Mouse (Mus musculus) liver, embryonic 15.5 days (tissue): Measurements from ENCODE around the gene Cd59b. TPM values are rescaled to one million over a fixed set of nuclear protein-coding genes. Genes with fewer than 3 reads are reported as not detected.
"Not testable (repeated sequence)": the region's sequence is repeated elsewhere in the genome, so short reads cannot be mapped to it uniquely, and the experiment has no call there.

Experiments used
- ATAC-seq: fragments of 200-750 bp; cut with Nextera tagmentation; 2 replicates; pipeline ENCODE4 v1.8.0; 2017; ENCODE audit warnings: moderate number of reproducible peaks, mild to moderate bottlenecking, moderate library complexity; ENCODE audit not compliant: insufficient read depth
- H3K27ac ChIP-seq: fragments of 300-500 bp; sonication (generic); replicated peaks from 2 replicates; pipeline ENCODE4 v1.5.1; 2015; ENCODE audit warnings: mild to moderate bottlenecking, inconsistent platforms
- H3K27me3 ChIP-seq: fragments of 300-500 bp; sonication (generic); 2 replicates; pipeline ENCODE4 v1.6.1; 2015; ENCODE audit warnings: mild to moderate bottlenecking, inconsistent platforms
- H3K36me3 ChIP-seq: fragments of 300-500 bp; sonication (generic); replicated peaks from 2 replicates; pipeline ENCODE4 v1.6.1; 2015; ENCODE audit warnings: moderate library complexity, mild to moderate bottlenecking, inconsistent platforms
- H3K4me1 ChIP-seq: fragments of 300-500 bp; sonication (generic); replicated peaks from 2 replicates; pipeline ENCODE4 v1.6.1; 2015; ENCODE audit warnings: inconsistent platforms
- H3K4me2 ChIP-seq: fragments of 300-500 bp; sonication (generic); 2 replicates; pipeline ENCODE4 v1.6.1; 2015; ENCODE audit warnings: moderate library complexity, mild to moderate bottlenecking, inconsistent platforms
- H3K4me3 ChIP-seq: fragments of 300-500 bp; sonication (generic); replicated peaks from 2 replicates; pipeline ENCODE4 v1.5.1; 2015; ENCODE audit warnings: mild to moderate bottlenecking, inconsistent platforms
- H3K9ac ChIP-seq: fragments of 300-500 bp; sonication (generic); 2 replicates; pipeline ENCODE4 v1.6.1; 2015; ENCODE audit warnings: moderate library complexity, mild to moderate bottlenecking, inconsistent platforms
- H3K9me3 ChIP-seq: fragments of 300-500 bp; sonication (generic); replicated peaks from 2 replicates; pipeline ENCODE4 v1.6.1; 2016; ENCODE audit warnings: inconsistent platforms
- WGBS: fragments of 180-500 bp; shearing (Covaris S2); methylation state at CpG from one replicate; pipeline ENCODE4 v1.1.7; 2015; ENCODE audit warnings: mixed read lengths; ENCODE audit not compliant: insufficient replicate concordance; 5-methylcytosine and 5-hydroxymethylcytosine counted together
- polyA plus RNA-seq: library from polyadenylated mRNA; unstranded; fragments of >200 nt; fragmentation: Nextera tagmentation; extraction: Ambion mirVana; gene quantifications from 2 replicates; pipeline ENCODE4 v1.2.1, GENCODE M21; 2015

Gene Cd59b
- polyA plus RNA-seq, 1 experiment from 2014 or later, result 11.0 TPM

DNA sequence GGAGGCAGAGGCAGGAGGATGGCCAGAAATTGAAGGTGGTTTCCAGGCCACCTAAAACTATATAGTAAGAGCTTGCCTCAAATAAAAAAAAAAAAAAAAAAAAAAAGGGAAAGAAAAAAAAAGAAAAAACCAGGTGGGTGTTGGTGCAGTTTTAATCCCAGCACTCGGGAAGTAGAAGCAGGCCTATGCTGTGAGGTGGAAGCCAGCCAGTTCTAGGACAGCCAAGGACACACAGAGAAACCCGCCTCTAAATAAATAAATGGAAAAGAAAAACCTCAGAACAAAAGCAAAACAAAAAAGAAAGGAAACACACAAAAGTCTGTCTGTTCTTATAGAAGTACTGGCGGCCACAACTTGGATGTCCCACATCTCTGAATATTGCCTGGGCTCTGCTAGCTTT is 45.2 kb downstream of the Cd59b start:
- H3K9ac ChIP-seq, result no peak overlapping the region
- H3K36me3 ChIP-seq, result peaks cover 33% of the 10 kb centered on the region
- peaks cover 38% of the 10 kb centered on the region for H3K4me1 ChIP-seq
- no peaks in the 10 kb centered on the region for H3K27me3 ChIP-seq
- H3K9me3 ChIP-seq, result no peaks in the 10 kb centered on the region
- H3K27ac ChIP-seq, result no peak overlapping the region
- H3K4me3 ChIP-seq, result no peak overlapping the region
- no peak for ATAC-seq
- H3K4me2 ChIP-seq, result no peak overlapping the region
- WGBS, result 79% methylated on average over 3 of the region's 3 CpGs

- Histone ChIP-seq H3K27ac (peak overlapping the region; percentile 38; the same call in 1 of the 2 replicates), H3K36me3 (peaks cover 24% of the 10 kb centered on the region), H3K4me1 (peaks cover 51% of the 10 kb centered on the region)
- H3K9me3 ChIP-seq, H3K27me3 ChIP-seq, H3K4me3 ChIP-seq, ATAC-seq, H3K4me2 ChIP-seq, H3K9ac ChIP-seq: not testable (repeated sequence)
These were observed 47.5 kb downstream of the Cd59b start for GRCm38 (mm10) chr2:104117173-104117572.

DNA sequence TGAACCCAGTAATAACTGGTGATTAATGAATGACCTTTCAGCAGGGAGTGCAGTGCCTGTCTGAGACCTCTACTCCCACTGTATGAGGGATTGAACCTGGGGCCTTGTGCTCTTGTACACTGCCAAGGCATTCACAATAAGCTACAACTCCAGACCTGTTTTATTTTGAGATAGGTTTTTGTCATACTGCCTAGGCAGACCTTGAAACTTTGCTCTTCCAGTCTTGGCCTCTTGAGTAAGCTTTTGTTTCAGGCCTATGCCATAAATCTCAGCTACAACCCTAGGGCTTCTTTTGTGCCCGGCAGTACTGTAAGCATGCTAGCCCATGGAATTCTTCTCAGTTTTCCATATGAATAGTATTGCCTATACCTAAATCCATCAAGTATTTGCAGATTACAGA is 49.4 kb downstream of the Cd59b start:
- Histone ChIP-seq H3K4me3 (no peak overlapping the region), H3K36me3 (peaks cover 16% of the 10 kb centered on the region), H3K9ac (no peak overlapping the region), H3K4me1 (peaks cover 59% of the 10 kb centered on the region), H3K9me3 (no peaks in the 10 kb centered on the region), H3K27me3 (no peaks in the 10 kb centered on the region), H3K27ac (peak overlapping the region; percentile 99; the same call in 1 of the 2 replicates), H3K4me2 (no peak overlapping the region)
- WGBS, result 85% methylated on average over 1 of the region's 1 CpGs
- ATAC-seq, result no peak

DNA sequence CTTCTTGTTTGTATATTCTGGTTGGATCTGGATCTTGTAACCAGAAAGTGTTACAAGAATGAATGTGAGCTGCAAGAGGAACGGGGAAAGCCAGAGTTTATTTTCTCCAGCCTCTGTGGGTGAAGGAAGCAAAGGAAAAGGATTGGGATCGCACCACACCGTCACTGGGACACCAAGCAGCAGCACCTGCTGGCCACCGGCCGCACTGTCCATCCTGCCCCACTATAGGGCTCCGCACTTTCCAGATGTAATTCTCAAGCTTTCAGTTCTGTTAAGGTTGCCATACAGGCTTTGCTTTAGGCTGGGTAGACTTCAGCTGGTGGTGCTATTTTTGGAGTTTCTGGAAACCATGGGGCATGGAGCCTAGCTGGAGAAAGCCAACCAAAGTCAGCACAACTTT is 50.7 kb downstream of the Cd59b start:
- no peak for ATAC-seq
- Histone ChIP-seq H3K4me3 (no peak overlapping the region), H3K4me2 (no peak overlapping the region), H3K4me1 (peaks cover 66% of the 10 kb centered on the region), H3K9ac (0 out of 2 replicates have a peak overlapping the region, but pooled peaks have one; percentile 9), H3K27me3 (peaks cover 9% of the 10 kb centered on the region), H3K27ac (peak overlapping the region; percentile 99), H3K36me3 (peaks cover 7% of the 10 kb centered on the region), H3K9me3 (no peaks in the 10 kb centered on the region)
- 74% methylated on average over 6 of the region's 6 CpGs for WGBS

GRCm38 (mm10) chr2:104121681-104122504 is 52.2 kb downstream of the Cd59b start:
- H3K36me3 ChIP-seq, result peaks cover 4% of the 10 kb centered on the region
- ATAC-seq, result peak; percentile 71
- WGBS, result 29% methylated on average over 8 of the region's 8 CpGs
- peak overlapping the region; percentile 94 for H3K4me2 ChIP-seq
- H3K27me3 ChIP-seq, result peaks cover 23% of the 10 kb centered on the region
- peak overlapping the region; percentile 77 for H3K4me3 ChIP-seq
- peaks cover 63% of the 10 kb centered on the region for H3K4me1 ChIP-seq
- peak overlapping the region; percentile 99 for H3K27ac ChIP-seq
- peak overlapping the region; percentile 97 for H3K9ac ChIP-seq
- no peaks in the 10 kb centered on the region for H3K9me3 ChIP-seq

- H3K4me1 ChIP-seq, result peaks cover 59% of the 10 kb centered on the region
- peaks cover 29% of the 10 kb centered on the region for H3K27me3 ChIP-seq
- H3K36me3 ChIP-seq, result peaks cover 4% of the 10 kb centered on the region
- peak within 1 kb of the TSS; percentile 97 for H3K9ac ChIP-seq
- peak within 1 kb of the TSS; percentile 99 for H3K27ac ChIP-seq
- no peaks in the 10 kb centered on the region for H3K9me3 ChIP-seq
- 0% methylated on average over 74 of the region's 74 CpGs for WGBS
- peak within 1 kb of the TSS; percentile 94 for H3K4me2 ChIP-seq
- H3K4me3 ChIP-seq, result peak within 1 kb of the TSS; percentile 77
- peak; percentile 86 for ATAC-seq
These were observed 53.1 kb downstream of the Cd59b start, which contains the start of gene A930018P22Rik for GRCm38 (mm10) chr2:104122505-104123378. TSS of gene A930018P22Rik (plus strand) at chr2:104122769.

GRCm38 (mm10) chr2:104123540-104123939 is 53.9 kb downstream of the Cd59b start:
- ATAC-seq, result peak; percentile 39
- peak overlapping the region; percentile 99 for H3K27ac ChIP-seq
- peak overlapping the region; percentile 94 for H3K4me2 ChIP-seq
- H3K4me1 ChIP-seq, result peaks cover 61% of the 10 kb centered on the region
- H3K27me3 ChIP-seq, result peaks cover 37% of the 10 kb centered on the region
- WGBS, result 20% methylated on average over 3 of the region's 3 CpGs
- H3K9ac ChIP-seq, result peak overlapping the region; percentile 97
- H3K36me3 ChIP-seq, result 0 out of 2 replicates have a peak, but pooled peaks cover 4% of the 10 kb centered on the region
- peak overlapping the region; percentile 77 for H3K4me3 ChIP-seq
- H3K9me3 ChIP-seq, result no peaks in the 10 kb centered on the region

- Histone ChIP-seq H3K27me3 (peaks cover 42% of the 10 kb centered on the region), H3K27ac (peak overlapping the region; percentile 99), H3K4me2 (peak overlapping the region; percentile 94), H3K4me3 (peak overlapping the region; percentile 77; the same call in 1 of the 2 replicates), H3K4me1 (peaks cover 61% of the 10 kb centered on the region), H3K9me3 (no peaks in the 10 kb centered on the region), H3K9ac (peak overlapping the region; percentile 97; the same call in 1 of the 2 replicates), H3K36me3 (no peaks in the 10 kb centered on the region)
- WGBS, result 41% methylated on average over 5 of the region's 5 CpGs
- no peak for ATAC-seq
These were observed 54.4 kb downstream of the Cd59b start for GRCm38 (mm10) chr2:104124071-104124470.

GRCm38 (mm10) chr2:104128803-104129531 is 59.3 kb downstream of the Cd59b start:
- ATAC-seq, result no peak
- peak overlapping the region; percentile 64 for H3K4me2 ChIP-seq
- peaks cover 47% of the 10 kb centered on the region for H3K4me1 ChIP-seq
- WGBS, result 70% methylated on average over 13 of the region's 13 CpGs
- H3K36me3 ChIP-seq, result no peaks in the 10 kb centered on the region
- H3K9me3 ChIP-seq, result no peaks in the 10 kb centered on the region
- peaks cover 42% of the 10 kb centered on the region for H3K27me3 ChIP-seq
- no peak overlapping the region for H3K4me3 ChIP-seq
- H3K9ac ChIP-seq, result no peak overlapping the region
- H3K27ac ChIP-seq, result peak overlapping the region; percentile 92; the same call in 1 of the 2 replicates

GRCm38 (mm10) chr2:104130165-104130564 is 60.5 kb downstream of the Cd59b start:
- Histone ChIP-seq H3K4me3 (peak overlapping the region; percentile 17), H3K4me1 (peaks cover 39% of the 10 kb centered on the region), H3K27ac (peak overlapping the region; percentile 92), H3K36me3 (no peaks in the 10 kb centered on the region), H3K4me2 (peak overlapping the region; percentile 64), H3K9me3 (no peaks in the 10 kb centered on the region), H3K9ac (peak overlapping the region; percentile 29), H3K27me3 (peaks cover 34% of the 10 kb centered on the region)
- 29% methylated on average over 6 of the region's 6 CpGs for WGBS
- peak; percentile 99 for ATAC-seq
